Mouse (Mus musculus) bone marrow macrophage, adult 2 months (primary cell): ENCODE data around the gene Mast3.

Source experiments
- CTCF ChIP-seq: IDR thresholded peaks from 2 replicates; pipeline ENCODE4 v1.5.1; 2012; ENCODE audit warnings: low read depth, mild to moderate bottlenecking, low read length, moderate library complexity
- POLR2A ChIP-seq: IDR thresholded peaks from 2 replicates; pipeline ENCODE4 v1.6.1; 2012; ENCODE audit warnings: mild to moderate bottlenecking, low read depth, low read length, borderline replicate concordance

DNA sequence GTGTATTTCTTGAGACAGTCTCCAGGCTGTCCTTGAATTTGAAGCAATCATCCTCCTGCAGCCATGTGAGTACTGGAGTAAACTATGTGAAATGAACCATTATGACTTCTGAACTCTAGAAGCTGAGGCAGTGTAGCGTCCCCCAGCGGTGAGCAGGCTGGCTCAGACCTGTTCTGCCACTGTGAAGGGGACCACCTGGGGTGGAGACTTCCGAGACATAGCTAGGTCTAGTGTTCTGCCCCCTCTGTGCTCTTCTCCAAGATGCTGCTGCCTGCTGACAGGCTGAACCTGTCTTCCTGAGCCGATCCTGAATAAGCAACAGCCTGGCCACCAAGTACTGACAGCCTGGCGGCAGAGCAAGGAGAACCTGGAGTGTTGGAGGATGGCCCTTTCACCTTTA, 40.3 kb upstream of the Mast3 start:
- TF ChIP-seq CTCF (no peak), POLR2A (no peak)
